In the genomic region with DNA sequence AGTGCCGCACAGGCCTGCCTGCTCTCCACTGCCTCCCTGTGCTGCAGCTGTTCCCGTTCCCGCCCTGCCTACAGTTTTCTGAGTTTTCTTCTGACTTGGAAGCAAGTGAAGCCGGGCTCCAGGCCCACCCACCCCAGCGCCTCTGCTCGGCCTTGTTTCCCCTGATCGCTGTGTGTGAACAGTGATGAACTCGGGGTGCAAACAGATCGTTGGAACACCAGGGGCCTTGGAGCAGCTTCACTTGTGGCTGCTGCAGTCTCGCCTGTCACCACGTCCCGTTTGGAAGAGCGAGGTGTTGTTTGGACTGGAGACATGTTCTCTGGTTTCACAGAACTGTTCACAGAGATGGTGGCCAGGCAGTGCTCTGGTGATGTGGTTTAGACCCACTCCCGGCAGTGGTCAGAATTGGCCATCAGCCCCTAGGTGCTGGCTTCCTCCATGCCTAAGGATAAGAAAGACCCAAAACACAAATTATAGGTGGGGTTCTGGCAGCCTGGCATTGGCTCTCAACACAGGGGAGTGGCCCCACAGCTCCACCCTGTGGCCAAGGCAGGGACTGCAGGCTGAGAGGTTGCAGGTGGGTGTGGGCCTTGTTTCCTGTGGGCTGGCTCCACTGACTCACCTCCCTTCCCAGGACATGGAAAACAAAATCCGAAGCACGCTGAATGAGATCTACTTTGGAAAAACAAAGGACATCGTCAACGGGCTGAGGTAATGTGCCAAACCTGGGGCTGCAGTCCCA, we compare ENCODE assay signal across 8 mouse cellular contexts. TPM values are rescaled to one million over a fixed set of nuclear protein-coding genes. Genes with fewer than 3 reads are reported as not detected.
DNase-seq lines count a peak whose midpoint lies in the region; ATAC-seq and TF ChIP-seq lines count a peak whose summit lies in the region.

No protein-coding gene starts in this region.

- no peaks in the 10 kb centered on the region for H3K4me1 ChIP-seq in midbrain, embryonic 10.5 days
- H3K4me1 ChIP-seq in midbrain, embryonic 15.5 days, result no peaks in the 10 kb centered on the region
- peaks cover 30% of the 10 kb centered on the region for H3K4me1 ChIP-seq in limb, embryonic 14.5 days (ENCODE audit: control insufficient read depth, insufficient read depth, low read length)
- no peaks in the 10 kb centered on the region for H3K4me1 ChIP-seq in thymus, adult 2 months (replicated peaks; ENCODE audit: control insufficient read depth, insufficient read depth, low read length)

- no peak for ATAC-seq in midbrain, embryonic 15.5 days (replicated peaks)
- peak; percentile 5; the same call in 1 of the 2 replicates for ATAC-seq in limb, embryonic 14.5 days (ENCODE audit: low FRiP score, low read depth)

- no peaks in the 10 kb centered on the region for H3K9me3 ChIP-seq in midbrain, embryonic 10.5 days (replicated peaks)
- no peaks in the 10 kb centered on the region for H3K9me3 ChIP-seq in midbrain, embryonic 15.5 days
- H3K9me3 ChIP-seq in limb, embryonic 14.5 days (ENCODE audit: control insufficient read depth, low read length), result no peaks in the 10 kb centered on the region

- no peak overlapping the region for H3K9ac ChIP-seq in midbrain, embryonic 15.5 days
- H3K9ac ChIP-seq in limb, embryonic 14.5 days (ENCODE audit: low read depth, low read length, severe bottlenecking), result no peak overlapping the region

- intact Hi-C loops in gastrocnemius, adult 2 months (cut with DNase I), result loop anchor here (5.0 to 10.0 kb wide), 3 partner anchors 72 to 200 kb away; a partner anchor contains a TSS

- H3K27me3 ChIP-seq in midbrain, embryonic 10.5 days (ENCODE audit: low read depth, poor library complexity, severe bottlenecking), result no peaks in the 10 kb centered on the region
- no peaks in the 10 kb centered on the region for H3K27me3 ChIP-seq in midbrain, embryonic 15.5 days (replicated peaks)
- no peaks in the 10 kb centered on the region for H3K27me3 ChIP-seq in limb, embryonic 14.5 days (ENCODE audit: control insufficient read depth, insufficient read depth, low read length)
- H3K27me3 ChIP-seq in thymus, adult 2 months (ENCODE audit: control insufficient read depth, insufficient read depth, low read length), result no peaks in the 10 kb centered on the region

- TF ChIP-seq POLR2A in limb, embryonic 14.5 days (IDR thresholded peaks at IDR 0.05; ENCODE audit: borderline replicate concordance, extremely low read depth, insufficient read depth, insufficient read length), result no peak
- no peak for TF ChIP-seq POLR2A in thymus, adult 2 months (IDR thresholded peaks at IDR 0.05; ENCODE audit: control insufficient read depth, extremely low read depth, insufficient read depth, low read length, poor library complexity)

- H3K4me3 ChIP-seq in midbrain, embryonic 10.5 days, result no peak overlapping the region
- H3K4me3 ChIP-seq in midbrain, embryonic 15.5 days, result no peak overlapping the region
- H3K4me3 ChIP-seq in gastrocnemius, adult 2 months, result peak overlapping the region; percentile 8; the same call in 1 of the 2 replicates
- H3K4me3 ChIP-seq in limb, embryonic 14.5 days (replicated peaks; ENCODE audit: low read length), result no peak overlapping the region
- H3K4me3 ChIP-seq in thymus, adult 2 months (ENCODE audit: control insufficient read depth, insufficient read depth, low read length), result no peak overlapping the region

- WGBS in midbrain, embryonic 10.5 days, result 84% methylated on average over 18 of the region's 18 CpGs
- WGBS in midbrain, embryonic 15.5 days, result 82% methylated on average over 18 of the region's 18 CpGs
- WGBS in limb, embryonic 14.5 days, result 68% methylated on average over 18 of the region's 18 CpGs
- 87% methylated on average over 18 of the region's 18 CpGs for WGBS in thymus, adult 2 months

- TF ChIP-seq CTCF in gastrocnemius, adult 2 months (IDR thresholded peaks at IDR 0.05), result peak; percentile 99
- TF ChIP-seq CTCF in thymus, adult 2 months (IDR thresholded peaks at IDR 0.05; ENCODE audit: borderline replicate concordance, control insufficient read depth, extremely low read depth, insufficient read depth, low read length, poor library complexity), result peak; percentile 94

- H3K27ac ChIP-seq in midbrain, embryonic 10.5 days (replicated peaks), result no peak overlapping the region
- no peak overlapping the region for H3K27ac ChIP-seq in midbrain, embryonic 15.5 days
- peak overlapping the region; percentile 88 for H3K27ac ChIP-seq in gastrocnemius, adult 2 months
- H3K27ac ChIP-seq in limb, embryonic 14.5 days (replicated peaks; ENCODE audit: low read depth, low read length), result no peak overlapping the region
- H3K27ac ChIP-seq in thymus, adult 2 months (ENCODE audit: control insufficient read depth, insufficient read depth, low read length), result no peak overlapping the region

- no peak overlapping the region for H3K4me2 ChIP-seq in midbrain, embryonic 15.5 days
- H3K4me2 ChIP-seq in limb, embryonic 14.5 days (replicated peaks; ENCODE audit: low read depth, low read length, severe bottlenecking), result no peak overlapping the region

- DNase-seq in midbrain, embryonic 10.5 days (ENCODE audit: low spot score), result peak; percentile 70
- DNase-seq in cerebellum, adult 8-10 months, result peak; percentile 82
- peak; percentile 91 for DNase-seq in gastrocnemius, adult 2 months
- DNase-seq in kidney, adult 9 months, result peak; percentile 87
- peak; percentile 67 for DNase-seq in limb, embryonic 14.5 days (ENCODE audit: low spot score)
- peak; percentile 53 for DNase-seq in ovary, adult 18-20 months (ENCODE audit: low spot score)
- peak; percentile 89 for DNase-seq in thymus, adult 2 months

- H3K36me3 ChIP-seq in midbrain, embryonic 10.5 days, result peaks cover 92% of the 10 kb centered on the region
- H3K36me3 ChIP-seq in midbrain, embryonic 15.5 days (replicated peaks), result no peaks in the 10 kb centered on the region; the same call in 1 of the 2 replicates
- peaks cover 69% of the 10 kb centered on the region for H3K36me3 ChIP-seq in limb, embryonic 14.5 days (ENCODE audit: control insufficient read depth, insufficient read depth, low read length)
- peaks cover 19% of the 10 kb centered on the region for H3K36me3 ChIP-seq in thymus, adult 2 months (ENCODE audit: control insufficient read depth, insufficient read depth, low read length)

RNA-seq across cellular contexts. Expression of a gene that starts 23.2 kb away (rescaled TPM):
- 15.9 and 16.1 TPM in 2 replicates for polyA plus RNA-seq in midbrain, embryonic 10.5 days (2016; fragmentation: Nextera tagmentation; extraction: Ambion mirVana)
- polyA plus RNA-seq in midbrain, embryonic 15.5 days (2015; fragmentation: Nextera tagmentation; extraction: Ambion mirVana), result 16.3 TPM in 2 replicates
- total RNA-seq in gastrocnemius, adult 2 months (2021), result 1 to 10 TPM; 4.9 to 7.2 TPM
- 20.7 and 30.7 TPM in 2 replicates for polyA plus RNA-seq in limb, embryonic 14.5 days (2012; rRNA removed)
- 12.9 and 15.4 TPM in 2 replicates for polyA plus RNA-seq in limb, embryonic 14.5 days (2014; fragmentation: Nextera tagmentation; extraction: Ambion mirVana)
- 42.6 and 50.1 TPM in 2 replicates for polyA plus RNA-seq in thymus, adult 2 months (2012; rRNA removed)

RNA-seq across cellular contexts. Expression of a gene that starts 23.3 kb away (rescaled TPM):
- polyA plus RNA-seq in midbrain, embryonic 10.5 days (2016; fragmentation: Nextera tagmentation; extraction: Ambion mirVana), result 99.7 and 103 TPM in 2 replicates
- polyA plus RNA-seq in midbrain, embryonic 15.5 days (2015; fragmentation: Nextera tagmentation; extraction: Ambion mirVana), result 68.5 and 72.1 TPM in 2 replicates
- 10 to 100 TPM; 31.2 to 34.7 TPM for total RNA-seq in gastrocnemius, adult 2 months (2021)
- 28.5 and 38.8 TPM in 2 replicates for polyA plus RNA-seq in limb, embryonic 14.5 days (2012; rRNA removed)
- polyA plus RNA-seq in limb, embryonic 14.5 days (2014; fragmentation: Nextera tagmentation; extraction: Ambion mirVana), result 84.8 and 98.0 TPM in 2 replicates
- 29.5 and 33.3 TPM in 2 replicates for polyA plus RNA-seq in thymus, adult 2 months (2012; rRNA removed)
